Mouse (Mus musculus) E14TG2a.4 (cell line): ENCODE measurements around the gene Inafm2.

Experiments used
- H3K27me3 ChIP-seq: 2 replicates; pipeline ENCODE4 v1.6.1; 2014; ENCODE audit warnings: low read length, control low read depth; ENCODE audit not compliant: insufficient read depth
- H3K36me3 ChIP-seq: 2 replicates; pipeline ENCODE4 v1.6.1; 2014; ENCODE audit warnings: low read length, control low read depth; ENCODE audit not compliant: insufficient read depth
- H3K4me1 ChIP-seq: replicated peaks from 2 replicates; pipeline ENCODE4 v1.6.1; 2014; ENCODE audit warnings: low read depth, low read length, control low read depth
- H3K4me3 ChIP-seq: replicated peaks from 2 replicates; pipeline ENCODE4 v1.5.1; 2014; ENCODE audit warnings: mild to moderate bottlenecking, low read length
- H3K9me3 ChIP-seq: 2 replicates; pipeline ENCODE4 v1.6.1; 2014; ENCODE audit warnings: low read length, control low read depth
- CTCF ChIP-seq: conservative IDR thresholded peaks from 2 replicates; pipeline ENCODE4 v1.5.1; 2014; ENCODE audit warnings: low read length
- NANOG ChIP-seq: IDR thresholded peaks from 2 replicates; pipeline ENCODE4 v1.6.1; 2014; ENCODE audit warnings: borderline replicate concordance, low read length, mixed read lengths
- POU5F1 ChIP-seq: IDR thresholded peaks from 2 replicates; pipeline ENCODE4 v1.6.1; 2014; ENCODE audit warnings: low read length, borderline replicate concordance

Gene Inafm2

DNA sequence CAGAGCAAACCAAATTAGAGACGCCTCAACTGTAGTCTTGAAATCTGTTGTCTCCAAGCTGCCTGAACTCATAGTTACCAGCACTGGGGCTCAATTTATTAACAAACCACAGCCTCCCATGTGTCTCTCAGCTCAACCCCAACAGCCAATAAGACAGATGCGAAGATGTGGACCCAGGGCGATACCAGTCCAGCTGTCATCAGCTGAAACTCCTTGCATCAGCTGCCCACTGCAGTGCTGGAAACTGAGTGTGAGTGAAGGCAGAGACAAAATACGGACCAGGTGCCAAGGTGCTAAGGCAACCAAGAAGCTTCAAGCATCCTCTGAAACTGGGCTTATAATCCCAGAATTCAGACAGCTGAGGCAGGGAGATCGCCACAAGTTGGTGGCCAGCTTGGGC, 13.6 kb upstream of the Inafm2 start:
- Histone ChIP-seq H3K27me3 (peaks cover 69% of the 10 kb centered on the region), H3K9me3 (no peaks in the 10 kb centered on the region), H3K36me3 (no peaks in the 10 kb centered on the region), H3K4me3 (no peak overlapping the region), H3K4me1 (peaks cover 16% of the 10 kb centered on the region)
- TF ChIP-seq NANOG, result no peak
- no peak for TF ChIP-seq POU5F1
- TF ChIP-seq CTCF, result no peak

DNA sequence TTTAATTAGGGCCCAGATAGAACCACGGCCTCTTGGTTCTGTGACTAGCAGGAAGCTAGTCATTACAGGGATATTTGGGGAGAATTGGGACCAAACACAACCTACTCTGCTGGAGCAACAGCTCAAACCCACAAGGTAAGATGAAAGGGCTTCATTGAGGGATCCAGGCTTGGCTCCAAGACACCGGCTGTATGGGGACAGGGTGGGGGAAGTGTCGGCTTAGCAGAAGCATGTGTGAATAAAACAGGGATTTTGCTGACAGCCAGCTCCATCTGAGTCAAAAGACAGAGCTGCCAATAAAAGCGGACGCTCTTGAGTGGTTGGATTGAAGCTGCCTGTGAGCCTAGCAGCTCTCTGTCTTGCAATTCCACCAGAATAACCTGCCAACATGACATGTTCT, 12.2 kb upstream of the Inafm2 start:
- Histone ChIP-seq H3K4me1 (peaks cover 11% of the 10 kb centered on the region), H3K36me3 (no peaks in the 10 kb centered on the region), H3K9me3 (no peaks in the 10 kb centered on the region), H3K27me3 (peaks cover 56% of the 10 kb centered on the region), H3K4me3 (no peak overlapping the region)
- TF ChIP-seq POU5F1 (no peak), CTCF (no peak), NANOG (no peak)

DNA sequence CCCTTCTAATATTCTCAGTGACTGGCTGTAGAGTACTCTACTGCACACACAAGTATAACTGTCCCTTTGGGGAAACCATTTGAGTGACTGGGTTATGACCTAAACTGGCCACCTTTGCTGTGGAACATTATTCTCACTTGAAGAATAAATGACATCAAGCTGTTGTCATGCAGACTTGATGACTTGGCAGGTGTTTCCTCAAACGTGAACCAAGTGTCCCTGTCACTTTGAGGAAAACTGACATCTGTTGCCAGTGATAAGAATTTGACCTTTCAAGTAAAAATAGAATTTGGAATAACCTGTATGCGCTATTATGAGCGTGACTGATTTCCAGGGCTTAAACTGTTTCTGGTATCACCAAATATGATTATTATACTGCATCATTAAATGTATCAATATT, 5.2 kb upstream of the Inafm2 start:
- peaks cover 9% of the 10 kb centered on the region for H3K4me1 ChIP-seq
- H3K36me3 ChIP-seq, result no peaks in the 10 kb centered on the region
- TF ChIP-seq CTCF (no peak), NANOG (no peak), POU5F1 (no peak)
- H3K4me3 ChIP-seq, result no peak overlapping the region
- H3K27me3 ChIP-seq, result peaks cover 42% of the 10 kb centered on the region
- H3K9me3 ChIP-seq, result no peaks in the 10 kb centered on the region

DNA sequence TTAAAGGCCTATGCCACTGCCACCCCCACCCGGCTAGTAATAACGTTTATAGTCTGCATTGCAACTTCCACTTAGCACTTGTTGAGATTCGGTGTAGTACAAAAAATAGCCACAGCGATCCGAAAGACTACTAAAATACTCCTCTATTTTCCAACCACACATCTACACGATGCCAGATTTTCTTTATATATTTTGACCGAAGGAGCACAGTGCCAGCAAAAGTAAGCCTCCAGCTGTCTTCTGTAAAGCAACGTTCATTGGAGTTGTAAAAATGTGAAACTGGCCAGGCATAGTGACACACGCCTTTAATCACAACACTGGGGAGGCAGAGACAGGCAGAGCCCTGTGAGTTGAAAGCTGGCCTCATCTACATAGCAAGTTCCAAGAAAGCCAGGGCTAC, 4.4 kb upstream of the Inafm2 start:
- no peak for TF ChIP-seq NANOG
- no peak for TF ChIP-seq CTCF
- TF ChIP-seq POU5F1, result no peak
- no peaks in the 10 kb centered on the region for H3K36me3 ChIP-seq

DNA sequence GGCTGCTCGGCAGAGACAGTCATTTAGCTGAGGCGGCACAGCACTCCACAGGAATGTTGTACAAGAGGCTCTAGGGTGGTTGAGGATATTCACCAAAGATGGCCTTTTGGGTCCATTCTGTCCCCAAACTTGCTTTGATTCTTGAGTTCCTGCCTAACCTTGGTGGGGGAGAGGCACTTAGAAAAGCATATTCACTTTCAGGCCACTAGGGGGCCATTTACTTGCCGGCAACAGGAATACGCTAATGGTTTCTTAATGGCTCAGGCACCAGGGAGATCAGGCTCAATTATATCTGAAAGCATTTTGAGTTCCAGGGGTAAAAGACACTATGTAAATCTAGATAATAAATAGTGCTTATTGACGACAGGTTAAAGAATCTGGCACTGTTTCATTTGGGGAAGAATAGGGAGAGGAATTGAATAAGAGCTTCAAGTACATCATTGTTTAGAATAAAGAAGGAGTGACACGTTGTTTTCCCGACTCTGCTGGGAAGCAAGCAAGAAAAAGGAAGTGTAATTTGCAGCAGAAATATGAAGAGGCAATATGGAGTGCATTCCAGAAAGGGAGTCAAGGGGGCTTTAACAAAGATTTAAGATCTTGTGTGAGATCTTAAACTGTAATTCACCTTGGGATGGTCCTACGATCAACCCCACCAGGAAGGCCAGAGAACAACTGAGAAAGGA, 2.2 kb upstream of the Inafm2 start:
- TF ChIP-seq CTCF, result peak; percentile 78
- peak; percentile 33; the same call in 1 of the 2 replicates for TF ChIP-seq NANOG
- no peak for TF ChIP-seq POU5F1

More for the DNA sequence above, 4.4 kb upstream of the Inafm2 start:
- H3K9me3 ChIP-seq, result no peaks in the 10 kb centered on the region
- peaks cover 9% of the 10 kb centered on the region for H3K4me1 ChIP-seq
- no peak overlapping the region for H3K4me3 ChIP-seq
- H3K27me3 ChIP-seq, result peaks cover 42% of the 10 kb centered on the region

DNA sequence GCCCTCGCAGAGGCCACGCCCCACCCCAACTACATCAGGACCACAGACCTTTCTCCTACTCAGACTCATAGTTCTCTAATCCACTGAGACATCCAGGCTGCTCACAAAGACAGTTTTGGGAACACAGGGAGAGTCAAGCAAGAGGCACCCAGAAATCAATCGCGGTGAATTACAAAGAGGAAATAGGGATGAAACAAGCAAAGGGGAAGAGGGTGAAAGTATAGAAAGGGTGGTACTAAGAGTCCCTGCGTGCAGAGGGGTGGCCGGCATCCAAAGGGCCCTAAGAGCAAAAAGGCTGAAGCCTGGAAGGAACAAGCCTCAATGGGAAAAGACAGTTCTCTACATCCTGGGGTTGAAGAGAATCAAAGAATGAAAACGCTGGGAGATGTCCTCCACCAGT, 937 bp upstream of the Inafm2 start:
- no peak for TF ChIP-seq CTCF
- no peak for TF ChIP-seq POU5F1
- H3K4me3 ChIP-seq, result peak overlapping the region; percentile 79
- no peaks in the 10 kb centered on the region for H3K9me3 ChIP-seq
- H3K36me3 ChIP-seq, result no peaks in the 10 kb centered on the region
- H3K27me3 ChIP-seq, result peaks cover 76% of the 10 kb centered on the region
- H3K4me1 ChIP-seq, result peaks cover 23% of the 10 kb centered on the region

More for the DNA sequence above, 2.2 kb upstream of the Inafm2 start:
- Histone ChIP-seq H3K4me1 (peaks cover 14% of the 10 kb centered on the region), H3K4me3 (no peak overlapping the region), H3K9me3 (no peaks in the 10 kb centered on the region), H3K36me3 (no peaks in the 10 kb centered on the region), H3K27me3 (peaks cover 63% of the 10 kb centered on the region)

DNA sequence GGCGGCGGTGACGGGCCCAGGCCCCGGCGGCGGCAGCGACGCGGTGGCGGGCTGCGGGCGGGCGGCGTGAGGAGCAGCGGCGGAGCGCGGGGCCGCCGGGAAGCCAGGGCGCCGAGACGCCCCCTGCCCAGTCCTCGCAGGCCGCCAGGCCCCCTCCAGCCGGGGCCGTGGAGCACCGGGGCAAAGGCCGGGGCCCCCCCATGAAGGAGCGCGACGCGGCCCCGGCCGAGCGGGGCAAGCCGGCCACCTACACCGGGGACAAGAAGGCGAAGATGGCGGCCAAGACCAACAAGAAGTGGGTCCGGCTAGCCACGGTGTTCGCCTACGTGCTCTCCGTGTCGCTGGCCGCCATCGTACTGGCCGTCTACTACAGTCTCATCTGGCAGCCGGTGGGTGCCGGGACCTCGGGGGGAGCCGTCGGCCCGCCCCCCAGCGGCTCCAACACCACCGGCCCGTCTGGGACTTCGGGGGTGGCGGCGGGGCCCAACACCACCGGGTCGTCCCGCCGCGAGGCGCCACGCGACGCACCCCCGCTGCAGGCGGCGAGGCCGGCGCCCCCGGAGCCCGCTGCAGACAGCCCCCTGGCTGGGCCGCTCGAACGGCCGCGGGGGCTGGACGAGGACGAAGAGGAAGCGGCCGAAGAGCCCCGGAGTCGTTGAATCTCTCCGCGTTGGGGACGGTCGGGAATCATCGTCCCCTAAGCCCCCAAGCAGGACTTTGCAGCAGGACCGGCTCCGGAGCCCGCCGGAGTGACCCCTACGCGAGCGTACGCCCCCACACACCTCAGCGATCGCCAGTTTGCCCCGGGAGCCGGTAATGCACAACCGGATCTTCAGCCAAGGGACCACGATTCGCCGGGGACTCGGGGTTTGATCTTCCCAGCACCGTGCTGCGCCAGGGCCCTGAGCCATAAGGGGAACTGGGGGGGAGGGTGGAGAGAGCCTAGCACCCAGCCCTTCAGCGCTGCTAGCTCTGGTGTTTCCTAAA, 650 bp downstream of the Inafm2 start:
- H3K4me1 ChIP-seq, result peaks cover 32% of the 10 kb centered on the region
- peak overlapping the region; percentile 79 for H3K4me3 ChIP-seq
- H3K9me3 ChIP-seq, result no peaks in the 10 kb centered on the region
- H3K27me3 ChIP-seq, result peaks cover 87% of the 10 kb centered on the region
- TF ChIP-seq CTCF, result no peak
- no peak for TF ChIP-seq NANOG
- TF ChIP-seq POU5F1, result no peak
- H3K36me3 ChIP-seq, result no peaks in the 10 kb centered on the region

DNA sequence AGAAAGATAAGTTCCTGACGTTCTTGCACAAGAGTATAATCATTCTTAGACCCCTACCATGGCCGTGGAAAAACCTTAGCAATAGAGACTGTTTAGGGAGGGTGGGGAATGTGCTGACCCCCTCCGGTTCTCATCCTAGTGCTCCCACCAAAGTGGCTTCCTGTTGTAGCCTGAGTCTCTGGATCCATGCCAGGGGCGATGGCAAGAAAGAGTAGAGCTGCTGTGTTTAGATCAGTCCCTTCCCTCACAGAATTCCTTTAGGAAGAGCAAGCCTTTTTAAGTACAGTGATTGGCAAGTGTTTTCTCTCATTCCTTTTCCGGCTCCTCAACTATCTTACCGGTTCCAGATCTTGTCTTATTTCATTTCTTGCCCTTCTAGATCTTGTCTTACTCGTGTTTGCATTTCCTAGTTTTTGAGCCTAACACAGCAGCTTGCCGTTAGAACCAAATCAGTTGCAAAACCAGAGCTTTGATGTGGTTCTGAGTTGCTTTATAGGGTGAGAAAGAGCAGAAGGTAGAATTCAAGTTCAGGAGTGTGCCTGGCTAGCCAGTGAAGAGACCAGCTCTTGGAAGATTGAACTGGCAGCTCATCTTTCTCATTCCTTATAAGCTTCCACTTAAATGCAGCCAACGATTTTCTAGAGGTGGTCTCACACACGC, 1.9 kb downstream of the Inafm2 start:
- H3K4me1 ChIP-seq, result peaks cover 41% of the 10 kb centered on the region
- H3K36me3 ChIP-seq, result no peaks in the 10 kb centered on the region
- peaks cover 90% of the 10 kb centered on the region for H3K27me3 ChIP-seq
- TF ChIP-seq NANOG, result no peak
- no peak for TF ChIP-seq POU5F1
- no peak for TF ChIP-seq CTCF
- no peak overlapping the region for H3K4me3 ChIP-seq
- no peaks in the 10 kb centered on the region for H3K9me3 ChIP-seq
